Mouse (Mus musculus): ENCODE data around the gene Slc9a7. TPM values are rescaled to one million over a fixed set of nuclear protein-coding genes. Genes with fewer than 3 reads are reported as not detected.

Slc9a7 gene
- polyA plus RNA-seq (2014; fragmentation: Illumina TruSeq; extraction: RNeasy Lipid Tissue Mini Kit (QIAGEN cat#74804); ENCODE audit: insufficient read depth, low read depth, low replicate concordance): 1.3 TPM

GRCm38 (mm10) chrX:20291282-20292039, at the start of gene Slc9a7:
Gene Slc9a7, minus strand, starts transcription at chrX:20291807.

GRCm38 (mm10) chrX:20059381-20059971, 232.1 kb downstream of the Slc9a7 start, which contains the start of gene Chst7:
Gene Chst7, plus strand, starts transcription at chrX:20059560.

Other genes with a start within 250 kb of the Slc9a7 start
- 5.1 TPM for gene Chst7, start 232.2 kb downstream of the Slc9a7 start, polyA plus RNA-seq (2014; fragmentation: Illumina TruSeq; extraction: RNeasy Lipid Tissue Mini Kit (QIAGEN cat#74804); ENCODE audit: insufficient read depth, low read depth, low replicate concordance)
- gene Rp2, start 72.7 kb upstream of the Slc9a7 start, polyA plus RNA-seq (2014; fragmentation: Illumina TruSeq; extraction: RNeasy Lipid Tissue Mini Kit (QIAGEN cat#74804); ENCODE audit: insufficient read depth, low read depth, low replicate concordance): 9.7 TPM
- gene Jade3, start 133.9 kb upstream of the Slc9a7 start, polyA plus RNA-seq (2014; fragmentation: Illumina TruSeq; extraction: RNeasy Lipid Tissue Mini Kit (QIAGEN cat#74804); ENCODE audit: insufficient read depth, low read depth, low replicate concordance): 2.6 TPM